In genomic region chr2:139776644-139777043, GRCm38 (mm10) we compare ENCODE assay signal across 10 mouse cellular contexts.
"Had no signal": no experiment of that assay in that cellular context is flagged by ENCODE, and none has a peak within 500 bp of the region (broad histone marks: within the 10 kb centered on the region; RNA-seq: fewer than 3 reads in every experiment).

No protein-coding gene starts in this region.

- H3K9me3 ChIP-seq: limb, embryonic 15.5 days; liver, embryonic 12.5 days; lung, embryonic 15.5 days; neural tube, embryonic 12.5 days had no signal

- H3K4me2 ChIP-seq: limb, embryonic 15.5 days; liver, embryonic 12.5 days; lung, embryonic 15.5 days; neural tube, embryonic 12.5 days had no signal

- H3K27ac ChIP-seq: left cerebral cortex, adult 2 months; limb, embryonic 15.5 days; liver, embryonic 12.5 days; lung, embryonic 15.5 days; neural tube, embryonic 12.5 days; stomach, postnatal 0 days had no signal

- DNase-seq: kidney, postnatal 14 days; lung, postnatal 14 days; thymus, postnatal 4 days had no signal

- ATAC-seq: intestine, postnatal 0 days; liver, embryonic 12.5 days had no signal

- H3K4me3 ChIP-seq: left cerebral cortex, adult 2 months; limb, embryonic 15.5 days; liver, embryonic 12.5 days; lung, embryonic 15.5 days; neural tube, embryonic 12.5 days had no signal

- H3K27me3 ChIP-seq: limb, embryonic 15.5 days; liver, embryonic 12.5 days; lung, embryonic 15.5 days; neural tube, embryonic 12.5 days had no signal

- H3K9ac ChIP-seq: limb, embryonic 15.5 days; liver, embryonic 12.5 days; lung, embryonic 15.5 days; neural tube, embryonic 12.5 days had no signal

- H3K36me3 ChIP-seq: limb, embryonic 15.5 days; liver, embryonic 12.5 days; lung, embryonic 15.5 days; neural tube, embryonic 12.5 days had no signal

- H3K4me1 ChIP-seq: limb, embryonic 15.5 days; liver, embryonic 12.5 days; neural tube, embryonic 12.5 days had no signal
